Comparison of ENCODE assay signal across 21 mouse cellular contexts in genomic region chr6:134066996-134067395, GRCm38 (mm10). TPM values are rescaled to one million over a fixed set of nuclear protein-coding genes. Genes with fewer than 3 reads are reported as not detected.
DNase-seq lines count a peak whose midpoint lies in the region; ATAC-seq lines count a peak whose summit lies in the region.
"Had no signal": no experiment of that assay in that cellular context is flagged by ENCODE, and none has a peak within 500 bp of the region (broad histone marks: within the 10 kb centered on the region; RNA-seq: fewer than 3 reads in every experiment).

No protein-coding gene starts in this region.

- no peak for DNase-seq in heart, postnatal 36 days
- DNase-seq in heart, postnatal 4 days = no peak
- no peak for DNase-seq in spleen, postnatal 14 days (ENCODE audit: low spot score in 2 of 2)
- DNase-seq: adrenal gland, postnatal 10 days; cerebellum, adult 11 months; cerebellum, adult 8-10 months; cerebellum, postnatal 14 days; gastrocnemius, postnatal 14 days; heart, adult 2 months; kidney, adult 8-10 months had no signal

- no peak overlapping the region for H3K9ac ChIP-seq in heart, embryonic 11.5 days (ENCODE audit: low read depth, low read length)
- no peak overlapping the region for H3K9ac ChIP-seq in heart, embryonic 15.5 days
- H3K9ac ChIP-seq in intestine, embryonic 16.5 days (ENCODE audit: low read depth, low read length) = no peak overlapping the region
- H3K9ac ChIP-seq: embryonic facial prominence, embryonic 13.5 days; forebrain, embryonic 12.5 days; hindbrain, embryonic 13.5 days had no signal

- no peak overlapping the region for H3K4me2 ChIP-seq in heart, embryonic 11.5 days
- H3K4me2 ChIP-seq in heart, embryonic 15.5 days = no peak overlapping the region
- H3K4me2 ChIP-seq in intestine, embryonic 16.5 days (ENCODE audit: low read depth, low read length) = no peak overlapping the region
- H3K4me2 ChIP-seq: embryonic facial prominence, embryonic 13.5 days; forebrain, embryonic 12.5 days; hindbrain, embryonic 13.5 days had no signal

- H3K27ac ChIP-seq in heart, embryonic 11.5 days (ENCODE audit: low read depth, low read length) = peak overlapping the region; percentile 47; the same call in 1 of the 2 replicates
- H3K27ac ChIP-seq in heart, embryonic 15.5 days = peak overlapping the region; percentile 33
- no peak overlapping the region for H3K27ac ChIP-seq in intestine, embryonic 16.5 days (ENCODE audit: low read length)
- H3K27ac ChIP-seq: embryonic facial prominence, embryonic 13.5 days; forebrain, embryonic 12.5 days; heart, adult 2 months; hindbrain, embryonic 13.5 days; hindbrain, postnatal 0 days had no signal

- H3K4me1 ChIP-seq in heart, embryonic 11.5 days (ENCODE audit: control insufficient read depth, insufficient read depth, low read length) = peaks cover 40% of the 10 kb centered on the region
- H3K4me1 ChIP-seq in heart, embryonic 15.5 days (replicated peaks) = peaks cover 46% of the 10 kb centered on the region
- peaks cover 4% of the 10 kb centered on the region for H3K4me1 ChIP-seq in intestine, embryonic 16.5 days (ENCODE audit: control insufficient read depth, insufficient read depth, low read length)
- H3K4me1 ChIP-seq: embryonic facial prominence, embryonic 13.5 days had no signal

- no peaks in the 10 kb centered on the region; the same call in 1 of the 2 replicates for H3K36me3 ChIP-seq in heart, embryonic 11.5 days (ENCODE audit: control insufficient read depth, insufficient read depth, low read length)
- no peaks in the 10 kb centered on the region for H3K36me3 ChIP-seq in heart, embryonic 15.5 days
- H3K36me3 ChIP-seq in intestine, embryonic 16.5 days (ENCODE audit: control insufficient read depth, insufficient read depth, low read length) = no peaks in the 10 kb centered on the region; the same call in 1 of the 2 replicates

- 57% methylated on average over 4 of the region's 4 CpGs for WGBS in heart, embryonic 11.5 days (ENCODE audit: insufficient replicate concordance)
- 52% methylated on average over 4 of the region's 4 CpGs for WGBS in heart, embryonic 15.5 days
- 89% methylated on average over 4 of the region's 4 CpGs for WGBS in intestine, embryonic 16.5 days

- no peak overlapping the region for H3K4me3 ChIP-seq in heart, embryonic 11.5 days (ENCODE audit: low read depth, low read length)
- H3K4me3 ChIP-seq in heart, embryonic 15.5 days = no peak overlapping the region
- H3K4me3 ChIP-seq in intestine, embryonic 16.5 days (ENCODE audit: low read length) = no peak overlapping the region
- H3K4me3 ChIP-seq: embryonic facial prominence, embryonic 13.5 days; forebrain, embryonic 12.5 days; heart, adult 2 months; hindbrain, embryonic 13.5 days had no signal

- H3K9me3 ChIP-seq in heart, embryonic 11.5 days (replicated peaks; ENCODE audit: control insufficient read depth, low read length) = no peaks in the 10 kb centered on the region
- no peaks in the 10 kb centered on the region for H3K9me3 ChIP-seq in heart, embryonic 15.5 days (replicated peaks)
- no peaks in the 10 kb centered on the region for H3K9me3 ChIP-seq in intestine, embryonic 16.5 days (ENCODE audit: control insufficient read depth, low read length)
- H3K9me3 ChIP-seq: embryonic facial prominence, embryonic 13.5 days; forebrain, embryonic 12.5 days; G1E; hindbrain, embryonic 13.5 days had no signal

- ATAC-seq in heart, embryonic 11.5 days (replicated peaks; ENCODE audit: insufficient number of reproducible peaks, low FRiP score, low TSS enrichment) = no peak
- ATAC-seq in heart, embryonic 15.5 days (replicated peaks; ENCODE audit: insufficient number of reproducible peaks, insufficient read depth, low FRiP score, low read depth) = no peak
- ATAC-seq in activated CD4-positive, CD25-positive, alpha-beta regulatory T cell, adult 4 months = peak; percentile 61
- ATAC-seq in monocyte, adult 5-6 weeks (replicated peaks; ENCODE audit: insufficient number of reproducible peaks, low FRiP score, low TSS enrichment, poor library complexity, severe bottlenecking) = peak; percentile 54
- ATAC-seq in intestine, embryonic 16.5 days = no peak
- ATAC-seq: forebrain, embryonic 16.5 days; hindbrain, postnatal 0 days had no signal

- no peaks in the 10 kb centered on the region for H3K27me3 ChIP-seq in heart, embryonic 11.5 days (ENCODE audit: control insufficient read depth, insufficient read depth, low read length)
- no peaks in the 10 kb centered on the region for H3K27me3 ChIP-seq in heart, embryonic 15.5 days
- no peaks in the 10 kb centered on the region for H3K27me3 ChIP-seq in intestine, embryonic 16.5 days (replicated peaks; ENCODE audit: control insufficient read depth, insufficient read depth, low read length)
- H3K27me3 ChIP-seq: embryonic facial prominence, embryonic 13.5 days; forebrain, embryonic 12.5 days; hindbrain, embryonic 13.5 days had no signal

- intact Hi-C loops in heart, postnatal 36 days (cut with DNase I) = no loop called here

RNA-seq across cellular contexts. Expression of gene Etv6, which starts 31.5 kb away (rescaled TPM):
- 16.0 and 17.9 TPM in 2 replicates for polyA plus RNA-seq in heart, embryonic 11.5 days (2014; fragmentation: Nextera tagmentation; extraction: Ambion mirVana)
- total RNA-seq in heart, postnatal 36 days (2021) = 10 to 100 TPM; 11.5 to 15.0 TPM
- polyA plus RNA-seq in heart, embryonic 15.5 days (2015; fragmentation: Nextera tagmentation; extraction: Ambion mirVana) = 9.9 and 11.4 TPM in 2 replicates
- 10 to 100 TPM; 28.9 to 32.0 TPM for total RNA-seq in heart, postnatal 4 days (2021)
- 1 to 10 TPM; 9.0 to 10.0 TPM for polyA plus RNA-seq in activated CD4-positive, CD25-positive, alpha-beta regulatory T cell, adult 4 months (2017; shearing (Covaris generic))
- total RNA-seq in monocyte, adult 5-6 weeks (2017) = 45.6 to 52.8 TPM (median 49.3 TPM) in 3 replicates
- polyA plus RNA-seq in intestine, embryonic 16.5 days (2015; fragmentation: Nextera tagmentation; extraction: Ambion mirVana) = 10.4 and 10.5 TPM in 2 replicates

Comparison
In these comparisons a context has a peak if more than half of its experiments do, and no peak if none do; other contexts are left out.
1. ATAC-seq: peak in activated CD4-positive, CD25-positive, alpha-beta regulatory T cell, adult 4 months (single experiment) and monocyte, adult 5-6 weeks (single experiment); none in heart, embryonic 11.5 days (single experiment), heart, embryonic 15.5 days (single experiment) and intestine, embryonic 16.5 days (single experiment).